Mouse (Mus musculus): ENCODE results near the gene Lrrc1.

- TF ChIP-seq EP300 (IDR thresholded peaks at IDR 0.05; ENCODE audit: insufficient read depth, low read depth, low read length) (no peak), POLR2A (IDR thresholded peaks at IDR 0.05; ENCODE audit: insufficient read depth, low read depth, low read length) (no peak), CTCF (IDR thresholded peaks at IDR 0.05) (no peak)
Measured at GRCm38 (mm10) chr9:77557963-77558362, 13.3 kb upstream of the Lrrc1 start.

Data from heart, adult 2 months (tissue).